Mouse (Mus musculus): ENCODE data around the gene Ehmt1.

Ehmt1 gene

GRCm38 (mm10) chr2:24805621-24806020 lies 113.8 kb downstream of the Ehmt1 start:
- no peak for DNase-seq (ENCODE audit: low spot score in 2 of 2)

GRCm38 (mm10) chr2:24796833-24797457 lies 122.5 kb downstream of the Ehmt1 start:
- no peak for DNase-seq (ENCODE audit: low spot score in 2 of 2)

DNA sequence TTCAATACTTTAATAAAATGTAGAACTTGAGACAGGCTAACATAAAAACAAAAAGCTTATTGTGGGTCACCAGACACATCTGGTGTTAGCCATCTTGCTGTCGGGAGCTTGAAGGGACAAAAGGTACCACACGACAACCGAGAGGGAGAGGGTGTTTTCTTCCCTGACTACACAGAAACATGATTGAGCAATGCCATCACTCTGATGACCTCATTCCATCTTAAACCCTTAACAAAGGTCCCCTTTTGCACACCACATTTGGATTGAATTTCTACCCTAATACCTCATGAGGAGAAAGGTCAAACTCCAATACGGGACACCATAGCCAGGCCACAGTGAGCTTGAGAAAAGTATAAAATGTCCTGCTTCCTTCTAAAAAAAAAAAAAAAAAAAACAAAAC lies 132.2 kb downstream of the Ehmt1 start:
- no peak for DNase-seq (ENCODE audit: low spot score in 2 of 2)

GRCm38 (mm10) chr2:24781253-24781652 lies 138.2 kb downstream of the Ehmt1 start:
- no peak for DNase-seq (ENCODE audit: low spot score in 2 of 2)

- DNase-seq (ENCODE audit: low spot score in 2 of 2), result no peak
These were observed 142.6 kb downstream of the Ehmt1 start for GRCm38 (mm10) chr2:24776831-24777230.

- DNase-seq (ENCODE audit: low spot score in 2 of 2), result no peak
These were observed 143.3 kb downstream of the Ehmt1 start for GRCm38 (mm10) chr2:24775951-24776587.

GRCm38 (mm10) chr2:24774832-24775231 lies 144.6 kb downstream of the Ehmt1 start:
- peak in 1 of 2 experiments; percentile 27 for DNase-seq (ENCODE audit: low spot score in 2 of 2)

GRCm38 (mm10) chr2:24770861-24771260 lies 148.6 kb downstream of the Ehmt1 start:
- no peak for DNase-seq (ENCODE audit: low spot score in 2 of 2)

GRCm38 (mm10) chr2:24763115-24763557 lies 156.3 kb downstream of the Ehmt1 start, which contains the start of gene Cacna1b:
Gene Cacna1b, minus strand, starts transcription at chr2:24763152.
- peak; percentile 90 for DNase-seq (ENCODE audit: low spot score in 2 of 2)

GRCm38 (mm10) chr2:24762446-24762960 lies 156.9 kb downstream of the Ehmt1 start:
- peak; percentile 51 to 67 for DNase-seq (ENCODE audit: low spot score in 2 of 2)

DNA sequence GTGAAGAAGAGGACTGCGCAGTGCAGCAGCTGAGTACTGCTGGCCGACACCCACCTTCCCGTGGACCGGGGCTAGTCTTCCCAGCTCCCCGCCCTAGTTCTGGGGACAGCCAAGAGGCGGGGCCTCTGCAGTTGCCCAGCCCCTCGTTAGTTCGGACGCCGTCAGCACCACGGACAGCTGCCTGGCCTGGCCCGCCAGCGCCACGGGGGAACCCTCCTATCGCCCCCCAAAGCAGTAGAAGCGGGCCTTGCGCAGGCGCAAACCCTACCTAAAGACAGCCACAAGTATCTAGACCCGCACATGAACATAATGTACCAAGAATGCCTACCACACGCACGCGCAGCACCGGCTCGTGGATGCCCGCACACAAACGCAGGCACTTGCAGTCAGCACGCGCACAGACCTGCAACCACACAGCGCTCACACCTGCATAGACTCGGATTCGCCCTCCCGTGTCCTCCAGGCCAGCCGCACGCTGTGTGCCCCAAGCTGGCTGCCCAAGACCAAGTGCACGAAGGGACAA lies 157.4 kb downstream of the Ehmt1 start:
- DNase-seq (ENCODE audit: low spot score in 2 of 2), result peak; percentile 67 to 74

- peak; percentile 34 to 35 for DNase-seq (ENCODE audit: low spot score in 2 of 2)
These were observed 164.1 kb downstream of the Ehmt1 start for GRCm38 (mm10) chr2:24755276-24755675.

- DNase-seq (ENCODE audit: low spot score in 2 of 2), result no peak
These were observed 166.8 kb downstream of the Ehmt1 start for GRCm38 (mm10) chr2:24752599-24752998.

GRCm38 (mm10) chr2:24750051-24750450 lies 169.4 kb downstream of the Ehmt1 start:
- no peak for DNase-seq (ENCODE audit: low spot score in 2 of 2)

DNA sequence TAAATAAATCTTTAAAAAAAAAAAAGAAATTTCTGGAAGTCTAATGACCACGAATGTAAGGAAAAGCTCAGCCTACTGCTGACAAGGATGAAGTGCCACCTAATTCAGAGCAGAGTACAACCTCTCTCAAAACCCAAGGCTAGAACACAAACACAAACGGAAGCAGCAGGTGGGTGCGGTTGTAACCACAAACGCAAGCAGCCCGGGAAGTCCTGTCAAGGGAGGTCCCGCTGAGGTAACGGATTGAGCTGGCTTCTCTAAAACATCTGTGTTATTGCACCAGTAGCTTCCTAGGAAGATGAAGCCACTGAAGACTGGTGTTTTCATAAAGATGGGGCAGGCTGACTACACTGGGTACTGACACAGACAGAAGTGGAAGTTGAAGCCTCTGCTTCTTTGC lies 171.5 kb downstream of the Ehmt1 start:
- no peak for DNase-seq (ENCODE audit: low spot score in 2 of 2)

Measured in right cerebral cortex, postnatal 36 days (tissue).